Mouse (Mus musculus) ES-E14 (cell line): ENCODE measurements around the gene Ric3. TPM values are rescaled to one million over a fixed set of nuclear protein-coding genes. Genes with fewer than 3 reads are reported as not detected.
A peak's percentile ranks its signal among the peaks of the same experiment; 100 is the strongest.

Source experiments
- DNase-seq: peaks from one replicate; pipeline ENCODE4 v3.0.0-alpha.2; 2013; ENCODE audit warnings: low read depth, low spot score
- H3K27ac ChIP-seq: 2 replicates; pipeline ENCODE4 v1.5.1; 2012; ENCODE audit warnings: low read depth, mild to moderate bottlenecking, low read length, moderate library complexity, mixed read lengths; ENCODE audit not compliant: poor library complexity, insufficient read depth, severe bottlenecking
- H3K36me3 ChIP-seq: 2 replicates; pipeline ENCODE4 v1.6.1; 2012; ENCODE audit warnings: mild to moderate bottlenecking, low read length, moderate library complexity, mixed read lengths; ENCODE audit not compliant: control insufficient read depth, poor library complexity, insufficient read depth, severe bottlenecking
- H3K4me1 ChIP-seq, 2 experiments: fragments of 150-350 bp in 1 of 2; sonication (generic) in 1 of 2; 2 replicates each; pipeline ENCODE4 v1.6.1; 2012; ENCODE audit warnings: low read length in 2 of 2, mild to moderate bottlenecking in 1 of 2, mixed read lengths in 1 of 2; ENCODE audit not compliant: control insufficient read depth in 2 of 2, insufficient read depth in 2 of 2, poor library complexity in 1 of 2
- H3K4me3 ChIP-seq, 2 experiments: fragments of 150-350 bp in 1 of 2; sonication (generic) in 1 of 2; 2 replicates each; pipeline ENCODE4 v1.5.1; 2012; ENCODE audit warnings: low read length in 2 of 2, low read depth in 1 of 2, mild to moderate bottlenecking in 1 of 2, mixed read lengths in 1 of 2; ENCODE audit not compliant: insufficient read depth in 1 of 2, poor library complexity in 1 of 2, severe bottlenecking in 1 of 2
- H3K9ac ChIP-seq: 2 replicates; pipeline ENCODE4 v1.6.1; 2012; ENCODE audit warnings: low read depth, mild to moderate bottlenecking, low read length, mixed read lengths; ENCODE audit not compliant: poor library complexity, insufficient read depth, severe bottlenecking
- H3K9me3 ChIP-seq: fragments of 150-350 bp; sonication (generic); 2 replicates; pipeline ENCODE4 v1.6.1; 2012; ENCODE audit warnings: low read depth, mild to moderate bottlenecking, low read length; ENCODE audit not compliant: control insufficient read depth, insufficient read depth
- CHD2 ChIP-seq: IDR thresholded peaks from 2 replicates; pipeline ENCODE4 v1.6.1; 2014; ENCODE audit warnings: mild to moderate bottlenecking, low read depth, low read length, inconsistent platforms
- HCFC1 ChIP-seq: IDR thresholded peaks from 2 replicates; pipeline ENCODE4 v1.6.1; 2012; ENCODE audit warnings: low read length, inconsistent platforms, borderline replicate concordance; ENCODE audit not compliant: insufficient read depth
- MAFK ChIP-seq: IDR thresholded peaks from 2 replicates; pipeline ENCODE4 v1.6.1; 2014; ENCODE audit warnings: mild to moderate bottlenecking, low read depth, low read length, inconsistent platforms; ENCODE audit not compliant: insufficient read depth
- ZC3H11A ChIP-seq: IDR thresholded peaks from 2 replicates; pipeline ENCODE4 v1.6.1; 2012; ENCODE audit warnings: low read depth, mild to moderate bottlenecking, inconsistent platforms, low read length, borderline replicate concordance
- ZNF384 ChIP-seq: IDR thresholded peaks from 2 replicates; pipeline ENCODE4 v1.6.1; 2012; ENCODE audit warnings: low read depth, low read length, inconsistent platforms
- in situ Hi-C, 2 experiments: fragments of 600-800 bp; cut with MboI; formaldehyde crosslinking; loops; one replicate each; pipeline ENCODE4 v1.15.1; 2025; ENCODE audit warnings: low sequenced_read_pairs in 2 of 2, inconsistent platforms in 1 of 2; ENCODE audit not compliant: unreplicated experiment in 2 of 2
- total RNA-seq: library from RNA; depleted of rRNA; stranded (reverse); fragments of 300-350 nt; gene quantifications from 2 replicates; pipeline ENCODE4 v1.2.3, GENCODE M21; 2012; rRNA removed

Ric3 gene
- 15.1 and 22.5 TPM in 2 replicates for total RNA-seq

- H3K4me1 ChIP-seq: no peaks in the 10 kb centered on the region
- H3K36me3 ChIP-seq: no peaks in the 10 kb centered on the region
- H3K27ac ChIP-seq: no peak within 1 kb of the TSS
- H3K9me3 ChIP-seq: no peaks in the 10 kb centered on the region
- peak within 1 kb of the TSS; percentile 65 for H3K9ac ChIP-seq
- TF ChIP-seq HCFC1 (peak; percentile 38; the same call in 1 of the 2 replicates), CHD2 (no peak)
- in situ Hi-C loops: no loop called here
- H3K4me3 ChIP-seq: peak within 1 kb of the TSS; percentile 78 to 79
- DNase-seq: peak; percentile 16
Observed at GRCm38 (mm10) chr7:109083113-109083812, at the start of gene Ric3. TSS of gene Ric3 (minus strand) at chr7:109083331.

GRCm38 (mm10) chr7:109131565-109131964, 48.4 kb upstream of the Ric3 start:
- DNase-seq: no peak
- Histone ChIP-seq H3K4me3 (no peak overlapping the region), H3K4me1 (no peaks in the 10 kb centered on the region), H3K9me3 (no peaks in the 10 kb centered on the region), H3K36me3 (no peaks in the 10 kb centered on the region), H3K9ac (no peak overlapping the region), H3K27ac (no peak overlapping the region)
- in situ Hi-C loops: loop anchor here in 1 of 2 experiments (25.0 kb wide), 1 partner anchor 306 kb away; the partner anchor contains the start of gene Stk33
- TF ChIP-seq ZC3H11A (no peak), ZNF384 (no peak), MAFK (no peak), HCFC1 (no peak), CHD2 (no peak)

GRCm38 (mm10) chr7:109129946-109130686, 47.0 kb upstream of the Ric3 start:
- Histone ChIP-seq H3K9me3 (no peaks in the 10 kb centered on the region), H3K9ac (no peak overlapping the region), H3K36me3 (no peaks in the 10 kb centered on the region), H3K4me1 (no peaks in the 10 kb centered on the region), H3K4me3 (no peak overlapping the region), H3K27ac (no peak overlapping the region)
- in situ Hi-C loops: loop anchor here in 1 of 2 experiments (25.0 kb wide), 1 partner anchor 307 kb away; the partner anchor contains the start of gene Stk33
- no peak for DNase-seq
- TF ChIP-seq ZC3H11A: no peak
- no peak for TF ChIP-seq MAFK
- TF ChIP-seq ZNF384: no peak
- no peak for TF ChIP-seq CHD2
- no peak for TF ChIP-seq HCFC1

GRCm38 (mm10) chr7:109129442-109129841, 46.3 kb upstream of the Ric3 start:
- no peak for DNase-seq
- no peak overlapping the region for H3K27ac ChIP-seq
- no peak overlapping the region for H3K4me3 ChIP-seq
- no peaks in the 10 kb centered on the region for H3K4me1 ChIP-seq
- no peaks in the 10 kb centered on the region for H3K36me3 ChIP-seq
- in situ Hi-C loops: loop anchor here in 1 of 2 experiments (25.0 kb wide), 1 partner anchor 308 kb away; the partner anchor contains the start of gene Stk33
- no peak for TF ChIP-seq CHD2
- TF ChIP-seq ZNF384: no peak
- TF ChIP-seq HCFC1: no peak
- no peak for TF ChIP-seq MAFK
- TF ChIP-seq ZC3H11A: no peak
- no peaks in the 10 kb centered on the region for H3K9me3 ChIP-seq
- H3K9ac ChIP-seq: no peak overlapping the region
